Mouse (Mus musculus): ENCODE data around the gene Med25. TPM values are rescaled to one million over a fixed set of nuclear protein-coding genes. Genes with fewer than 3 reads are reported as not detected.

Med25 gene
- polyA plus RNA-seq, 1 experiment, result 208 TPM

DNA sequence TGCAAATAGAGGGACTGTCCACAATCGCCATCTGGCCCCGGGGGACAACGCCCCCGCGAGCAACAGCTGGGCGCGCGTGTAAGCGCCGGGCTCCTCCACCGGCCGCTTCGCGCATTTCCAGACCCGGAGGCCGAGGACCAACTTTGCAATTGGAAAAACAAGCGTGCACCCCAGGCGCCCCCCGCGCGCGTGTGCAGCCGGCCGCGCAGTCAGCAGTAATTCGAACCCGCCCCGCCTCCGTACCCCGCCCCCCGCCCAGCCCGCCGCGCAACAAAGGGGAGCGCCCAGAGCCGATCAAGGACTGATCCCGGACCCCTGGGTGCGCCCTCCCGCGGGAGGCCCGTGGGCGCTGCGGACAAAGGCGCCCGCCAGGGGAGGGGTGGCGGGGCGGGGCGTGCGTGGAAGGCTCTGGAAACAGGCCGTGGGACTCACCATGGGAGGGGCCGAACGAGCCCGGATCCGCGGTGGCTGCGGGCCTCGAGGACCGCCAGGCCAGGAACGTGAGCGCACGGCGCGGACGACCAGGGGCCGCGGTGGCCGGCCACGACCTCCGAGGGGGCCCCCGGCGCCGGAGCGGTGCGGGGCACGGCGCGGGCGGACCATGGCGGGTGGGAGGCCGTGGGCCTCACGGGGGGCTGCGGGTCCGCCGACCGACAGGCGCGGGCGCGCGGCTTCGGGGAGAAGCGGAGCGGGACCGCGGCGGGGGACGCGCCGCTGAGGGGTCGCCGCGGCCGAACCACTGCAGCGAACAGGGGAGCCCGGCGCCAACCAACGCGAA lies 23.4 kb downstream of the Med25 start:
- peak overlapping the region; percentile 75 for H3K4me3 ChIP-seq (ENCODE audit: low read depth, low read length)
- under 1% methylated on average over 102 of the region's 108 CpGs for WGBS
- H3K4me1 ChIP-seq (ENCODE audit: control insufficient read depth, insufficient read depth, insufficient read length, low read length), result peaks cover 16% of the 10 kb centered on the region
- H3K36me3 ChIP-seq (ENCODE audit: control insufficient read depth, insufficient read depth, low read length), result peaks cover 7% of the 10 kb centered on the region
- H3K27me3 ChIP-seq (ENCODE audit: control insufficient read depth, insufficient read depth, low read length), result no peaks in the 10 kb centered on the region
- peak overlapping the region; percentile 68 for H3K27ac ChIP-seq (ENCODE audit: insufficient read depth, low read depth, low read length)
- no peak for TF ChIP-seq POLR2A (IDR thresholded peaks at IDR 0.05; ENCODE audit: low read depth, low read length)
- no peak for TF ChIP-seq CTCF (IDR thresholded peaks at IDR 0.05; ENCODE audit: extremely low read depth, insufficient read length, insufficient replicate concordance, low read depth, low read length)

DNA sequence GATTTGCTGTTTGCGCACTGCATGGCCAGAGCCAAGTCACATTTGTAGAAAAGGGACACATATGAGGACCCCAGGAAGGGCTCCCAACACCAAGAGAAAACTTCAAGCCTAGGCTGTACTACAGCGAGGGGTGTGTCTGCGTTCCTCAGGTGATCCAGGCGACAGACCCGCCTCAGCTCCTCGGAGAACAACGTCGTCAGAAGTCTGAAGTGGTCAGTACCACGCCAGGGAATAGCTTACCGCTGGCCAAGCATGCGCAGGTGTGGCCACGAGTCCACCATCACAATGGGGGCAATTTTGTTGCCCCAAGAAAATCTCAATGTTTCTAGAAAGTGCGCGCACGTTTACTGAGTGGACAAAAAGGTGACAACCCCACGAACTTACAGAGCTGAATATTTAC lies 24.0 kb downstream of the Med25 start:
- no peak for TF ChIP-seq POLR2A (IDR thresholded peaks at IDR 0.05; ENCODE audit: low read depth, low read length)
- TF ChIP-seq CTCF (IDR thresholded peaks at IDR 0.05; ENCODE audit: extremely low read depth, insufficient read length, insufficient replicate concordance, low read depth, low read length), result no peak
- WGBS, result 9% methylated on average over 16 of the region's 16 CpGs
- H3K27me3 ChIP-seq (ENCODE audit: control insufficient read depth, insufficient read depth, low read length), result no peaks in the 10 kb centered on the region
- peaks cover 14% of the 10 kb centered on the region for H3K36me3 ChIP-seq (ENCODE audit: control insufficient read depth, insufficient read depth, low read length)
- peaks cover 16% of the 10 kb centered on the region for H3K4me1 ChIP-seq (ENCODE audit: control insufficient read depth, insufficient read depth, insufficient read length, low read length)
- 0 out of 2 replicates have a peak overlapping the region, but pooled peaks have one; percentile 14 for H3K27ac ChIP-seq (ENCODE audit: insufficient read depth, low read depth, low read length)
- H3K4me3 ChIP-seq (ENCODE audit: low read depth, low read length), result peak overlapping the region; percentile 75

DNA sequence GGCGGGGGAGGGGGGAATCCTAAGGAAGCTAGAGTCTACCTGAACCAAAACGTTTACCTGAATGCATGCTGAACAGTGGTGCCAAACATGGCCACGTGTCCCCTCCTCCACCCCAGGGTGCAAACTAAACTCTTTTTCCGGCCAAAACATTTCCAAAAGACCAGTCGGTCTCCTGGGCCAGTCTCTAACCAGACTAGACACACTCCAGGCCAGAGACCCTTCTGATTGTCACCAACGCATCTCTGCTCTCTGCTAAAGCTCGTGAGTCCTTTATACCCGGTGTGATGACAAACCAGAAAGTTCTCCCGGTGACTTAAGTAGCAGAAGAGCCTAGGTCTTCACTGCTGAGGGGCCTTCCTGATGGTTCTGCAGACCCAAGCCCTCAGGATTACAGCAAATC lies 24.7 kb downstream of the Med25 start:
- WGBS, result 60% methylated on average over 9 of the region's 9 CpGs
- H3K4me3 ChIP-seq (ENCODE audit: low read depth, low read length), result no peak overlapping the region
- H3K27me3 ChIP-seq (ENCODE audit: control insufficient read depth, insufficient read depth, low read length), result no peaks in the 10 kb centered on the region
- TF ChIP-seq POLR2A (IDR thresholded peaks at IDR 0.05; ENCODE audit: low read depth, low read length) (no peak), CTCF (IDR thresholded peaks at IDR 0.05; ENCODE audit: extremely low read depth, insufficient read length, insufficient replicate concordance, low read depth, low read length) (no peak)
- H3K27ac ChIP-seq (ENCODE audit: insufficient read depth, low read depth, low read length), result no peak overlapping the region
- H3K4me1 ChIP-seq (ENCODE audit: control insufficient read depth, insufficient read depth, insufficient read length, low read length), result peaks cover 16% of the 10 kb centered on the region
- peaks cover 20% of the 10 kb centered on the region for H3K36me3 ChIP-seq (ENCODE audit: control insufficient read depth, insufficient read depth, low read length)

DNA sequence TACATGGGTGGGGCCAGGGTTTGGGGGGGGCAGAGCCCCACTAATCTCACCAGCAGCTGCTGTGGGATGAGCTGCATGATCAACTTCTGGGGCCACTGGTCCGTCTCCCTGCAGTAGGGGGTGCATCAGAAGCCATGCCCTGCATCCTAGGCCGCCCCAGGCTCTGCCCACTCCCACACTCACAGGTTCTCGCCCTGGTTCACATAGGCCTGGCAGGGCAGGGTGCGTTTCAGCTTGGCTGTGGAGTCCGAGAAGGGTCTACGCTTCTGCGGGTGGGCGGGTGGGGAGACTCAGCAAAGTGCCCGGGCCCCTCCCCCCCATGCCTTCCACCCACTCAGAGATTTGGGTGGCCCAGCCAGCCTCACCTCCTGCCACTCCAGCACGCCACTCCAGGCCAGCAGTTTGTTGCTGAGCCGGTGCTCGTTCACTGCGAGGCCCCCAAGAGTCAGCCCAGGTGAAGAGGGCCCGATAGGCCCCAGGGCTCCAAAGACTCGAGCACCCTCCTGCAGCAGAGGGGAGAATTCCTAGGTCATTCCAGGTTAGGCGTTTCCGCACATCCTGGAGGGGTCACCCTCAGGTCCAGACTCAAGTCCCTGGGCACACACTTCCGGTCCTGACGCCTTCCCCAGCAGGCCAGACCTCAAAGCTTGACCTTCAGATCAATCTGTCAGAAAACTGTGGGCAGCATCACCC lies 25.4 kb downstream of the Med25 start:
- WGBS, result 74% methylated on average over 19 of the region's 19 CpGs
- peaks cover 16% of the 10 kb centered on the region for H3K4me1 ChIP-seq (ENCODE audit: control insufficient read depth, insufficient read depth, insufficient read length, low read length)
- H3K27me3 ChIP-seq (ENCODE audit: control insufficient read depth, insufficient read depth, low read length), result no peaks in the 10 kb centered on the region
- no peak overlapping the region for H3K4me3 ChIP-seq (ENCODE audit: low read depth, low read length)
- no peak overlapping the region for H3K27ac ChIP-seq (ENCODE audit: insufficient read depth, low read depth, low read length)
- peaks cover 27% of the 10 kb centered on the region for H3K36me3 ChIP-seq (ENCODE audit: control insufficient read depth, insufficient read depth, low read length)
- no peak for TF ChIP-seq POLR2A (IDR thresholded peaks at IDR 0.05; ENCODE audit: low read depth, low read length)
- no peak for TF ChIP-seq CTCF (IDR thresholded peaks at IDR 0.05; ENCODE audit: extremely low read depth, insufficient read length, insufficient replicate concordance, low read depth, low read length)

DNA sequence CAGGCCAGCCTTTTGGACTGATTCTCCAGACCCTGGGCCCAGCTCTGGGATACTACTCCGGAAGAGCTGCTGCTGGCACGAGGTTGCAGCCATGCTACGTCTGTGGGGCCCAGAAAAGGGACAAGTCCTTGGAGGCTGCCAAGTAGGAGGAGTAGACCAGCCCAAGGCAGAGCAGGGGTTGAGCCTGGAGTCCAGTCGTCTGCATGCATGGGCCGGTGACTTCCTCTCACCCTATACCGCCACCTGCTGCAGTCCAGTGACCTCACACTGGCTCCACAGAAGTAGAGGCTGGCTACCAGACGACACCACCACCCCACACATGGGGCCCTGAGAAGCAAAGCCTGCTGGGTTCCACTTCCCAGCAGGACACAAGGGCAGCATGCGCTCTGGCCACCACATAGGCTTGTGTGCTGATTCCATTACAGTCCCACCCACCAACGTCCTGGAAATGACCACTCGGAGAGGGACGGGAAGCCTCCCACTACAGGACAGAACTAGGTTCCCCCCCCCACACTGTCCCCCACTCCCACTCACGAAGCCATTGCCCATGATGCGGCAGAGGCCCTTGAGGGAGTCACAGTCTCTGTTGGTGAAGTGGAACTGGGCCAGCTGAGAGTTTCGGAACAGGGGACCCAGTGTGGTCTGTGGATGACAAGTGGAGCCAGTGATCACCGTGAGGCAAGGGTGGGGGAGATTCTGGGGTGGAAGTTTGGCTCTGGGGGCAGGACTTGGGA lies 26.1 kb downstream of the Med25 start:
- H3K36me3 ChIP-seq (ENCODE audit: control insufficient read depth, insufficient read depth, low read length), result peaks cover 30% of the 10 kb centered on the region
- H3K27me3 ChIP-seq (ENCODE audit: control insufficient read depth, insufficient read depth, low read length), result no peaks in the 10 kb centered on the region
- H3K4me1 ChIP-seq (ENCODE audit: control insufficient read depth, insufficient read depth, insufficient read length, low read length), result peaks cover 16% of the 10 kb centered on the region
- no peak for TF ChIP-seq CTCF (IDR thresholded peaks at IDR 0.05; ENCODE audit: extremely low read depth, insufficient read length, insufficient replicate concordance, low read depth, low read length)
- no peak for TF ChIP-seq POLR2A (IDR thresholded peaks at IDR 0.05; ENCODE audit: low read depth, low read length)
- whole genome bisulfite sequencing, result 26% methylated on average over 15 of the region's 15 CpGs
- no peak overlapping the region for H3K27ac ChIP-seq (ENCODE audit: insufficient read depth, low read depth, low read length)
- H3K4me3 ChIP-seq (ENCODE audit: low read depth, low read length), result no peak overlapping the region

DNA sequence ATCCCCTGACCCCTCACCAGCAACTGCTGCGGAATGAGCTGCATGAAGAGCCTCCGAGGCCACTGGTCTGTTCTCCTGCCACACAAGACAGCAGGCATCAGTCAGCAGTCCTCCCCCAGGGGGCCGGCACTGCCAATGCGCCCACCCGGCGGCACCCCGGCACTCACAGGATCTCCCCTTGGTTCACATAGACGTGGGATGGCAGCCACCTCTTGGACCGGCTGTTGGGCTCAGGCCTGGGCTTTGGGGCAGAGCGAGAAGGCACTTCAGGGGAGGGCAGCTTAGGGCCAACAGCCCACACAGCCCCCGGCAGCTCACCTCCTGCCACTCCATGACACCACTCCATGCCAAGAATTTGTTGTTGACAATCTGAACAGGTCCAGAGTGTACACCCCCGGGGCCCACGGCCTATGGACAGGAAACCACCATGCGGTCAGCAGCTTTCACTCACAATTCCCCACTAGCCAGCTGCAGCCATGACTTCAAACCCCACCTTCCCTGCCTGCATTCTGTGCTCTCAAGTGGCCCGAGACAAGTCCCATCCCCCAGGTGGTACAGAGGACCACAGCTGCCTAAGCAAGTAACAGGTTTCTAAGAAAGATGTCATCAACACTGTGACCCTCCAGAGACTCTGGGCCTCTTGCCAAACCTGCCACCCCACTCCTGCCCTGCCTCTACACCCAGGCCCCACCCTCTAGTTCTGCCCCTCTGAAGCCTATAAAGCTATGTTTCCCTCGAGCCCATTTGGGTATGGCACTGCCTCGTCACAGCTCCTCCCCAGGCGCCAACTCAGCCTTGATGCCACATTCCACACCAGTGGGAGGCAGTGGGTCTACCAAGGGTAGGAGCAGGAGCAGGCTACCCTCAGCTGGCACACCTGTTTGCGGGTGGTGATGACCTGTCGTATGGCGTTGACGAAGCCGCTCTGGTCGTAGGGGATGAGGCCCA lies 27.6 kb downstream of the Med25 start:
- Histone ChIP-seq H3K27me3 (ENCODE audit: control insufficient read depth, insufficient read depth, low read length) (no peaks in the 10 kb centered on the region), H3K27ac (ENCODE audit: insufficient read depth, low read depth, low read length) (no peak overlapping the region), H3K4me3 (ENCODE audit: low read depth, low read length) (no peak overlapping the region), H3K36me3 (ENCODE audit: control insufficient read depth, insufficient read depth, low read length) (peaks cover 30% of the 10 kb centered on the region), H3K4me1 (ENCODE audit: control insufficient read depth, insufficient read depth, insufficient read length, low read length) (peaks cover 16% of the 10 kb centered on the region)
- TF ChIP-seq POLR2A (IDR thresholded peaks at IDR 0.05; ENCODE audit: low read depth, low read length), result no peak
- no peak for TF ChIP-seq CTCF (IDR thresholded peaks at IDR 0.05; ENCODE audit: extremely low read depth, insufficient read length, insufficient replicate concordance, low read depth, low read length)
- WGBS, result 79% methylated on average over 24 of the region's 24 CpGs

All from small intestine, adult 2 months (tissue).